Mouse (Mus musculus): ENCODE results near the gene Rgl2. TPM values are rescaled to one million over a fixed set of nuclear protein-coding genes. Genes with fewer than 3 reads are reported as not detected.
A peak's percentile ranks its signal among the peaks of the same experiment; 100 is the strongest.

The Rgl2 gene
- total RNA-seq, 1 experiment from 2014 or later = 71.4 TPM

GRCm38 (mm10) chr17:33918293-33919203 lies 10.8 kb upstream of the Rgl2 start:
- ATAC-seq (replicated peaks; ENCODE audit: insufficient number of reproducible peaks, low FRiP score, low TSS enrichment, poor library complexity, severe bottlenecking) = no peak

DNA sequence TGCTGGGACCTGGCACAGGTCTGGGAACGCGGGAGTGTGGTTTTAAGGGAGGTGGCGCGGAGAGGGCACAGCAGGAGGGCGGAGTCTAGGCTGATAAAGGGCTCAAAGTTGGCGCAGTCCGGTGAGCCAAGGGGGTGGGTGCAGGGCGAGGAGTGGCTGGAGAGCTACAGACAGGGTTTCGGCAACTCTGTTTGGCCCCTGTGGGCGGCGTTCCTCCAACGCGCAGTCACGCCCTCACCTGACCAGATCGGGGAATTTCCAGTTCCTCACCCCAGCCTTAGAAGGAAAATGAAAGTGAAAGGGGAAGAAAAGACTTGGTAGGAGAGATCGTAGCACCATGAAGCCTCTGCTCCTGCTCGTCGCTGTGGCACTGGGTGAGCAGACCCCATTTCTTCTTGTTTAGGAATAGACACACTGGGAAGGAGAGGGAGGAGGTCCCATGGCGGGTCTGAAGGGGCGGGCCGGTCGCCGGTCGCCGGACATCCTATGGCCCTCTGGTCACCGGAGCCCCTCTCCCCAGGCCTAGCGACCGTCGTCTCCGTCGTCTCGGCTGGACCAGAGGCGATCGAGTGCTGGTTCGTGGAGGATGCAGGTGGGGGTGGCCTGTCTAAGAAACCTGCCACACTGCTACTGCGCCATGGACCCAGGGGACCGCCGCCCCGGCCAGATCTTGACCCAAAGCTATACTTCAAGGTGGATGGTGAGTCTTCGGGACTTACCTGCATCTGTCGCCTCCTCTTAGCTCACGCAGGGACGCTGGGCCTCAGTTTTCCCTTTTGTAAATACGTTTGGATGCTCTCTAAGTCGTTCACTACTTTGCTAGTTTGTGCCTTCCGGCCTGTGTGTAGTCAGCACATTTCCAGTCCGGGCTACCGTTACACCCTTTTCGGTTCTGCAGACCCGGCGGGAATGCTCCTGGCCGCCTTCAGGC lies 9.7 kb upstream of the Rgl2 start:
- peak; percentile 57 for ATAC-seq (replicated peaks; ENCODE audit: insufficient number of reproducible peaks, low FRiP score, low TSS enrichment, poor library complexity, severe bottlenecking)

GRCm38 (mm10) chr17:33920282-33921097 lies 8.9 kb upstream of the Rgl2 start:
- peak; percentile 40 for ATAC-seq (replicated peaks; ENCODE audit: insufficient number of reproducible peaks, low FRiP score, low TSS enrichment, poor library complexity, severe bottlenecking)

DNA sequence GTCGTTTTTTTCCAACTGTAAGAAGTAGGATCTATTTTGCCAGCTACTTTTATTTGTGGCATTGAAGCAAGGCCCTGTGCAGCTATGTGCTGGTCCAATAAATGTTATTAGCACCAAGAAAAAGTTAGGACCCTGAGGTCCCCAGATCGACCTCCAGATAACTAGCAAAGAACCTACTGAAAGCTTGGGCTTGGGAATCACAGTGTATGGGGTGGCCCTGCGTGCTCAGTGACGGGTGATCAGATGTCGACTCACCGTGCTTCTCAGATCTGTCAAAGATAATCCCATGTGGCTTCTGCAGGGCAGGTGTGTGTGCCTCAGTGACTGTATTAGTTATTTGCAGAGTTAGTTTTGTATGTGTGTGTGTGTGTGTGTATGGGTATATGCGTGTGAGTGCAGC lies 8.0 kb upstream of the Rgl2 start:
- no peak for ATAC-seq (replicated peaks; ENCODE audit: insufficient number of reproducible peaks, low FRiP score, low TSS enrichment, poor library complexity, severe bottlenecking)

GRCm38 (mm10) chr17:33924577-33925283 lies 4.6 kb upstream of the Rgl2 start:
- ATAC-seq (replicated peaks; ENCODE audit: insufficient number of reproducible peaks, low FRiP score, low TSS enrichment, poor library complexity, severe bottlenecking) = no peak

GRCm38 (mm10) chr17:33925406-33926116 lies 3.8 kb upstream of the Rgl2 start:
- no peak for ATAC-seq (replicated peaks; ENCODE audit: insufficient number of reproducible peaks, low FRiP score, low TSS enrichment, poor library complexity, severe bottlenecking)

DNA sequence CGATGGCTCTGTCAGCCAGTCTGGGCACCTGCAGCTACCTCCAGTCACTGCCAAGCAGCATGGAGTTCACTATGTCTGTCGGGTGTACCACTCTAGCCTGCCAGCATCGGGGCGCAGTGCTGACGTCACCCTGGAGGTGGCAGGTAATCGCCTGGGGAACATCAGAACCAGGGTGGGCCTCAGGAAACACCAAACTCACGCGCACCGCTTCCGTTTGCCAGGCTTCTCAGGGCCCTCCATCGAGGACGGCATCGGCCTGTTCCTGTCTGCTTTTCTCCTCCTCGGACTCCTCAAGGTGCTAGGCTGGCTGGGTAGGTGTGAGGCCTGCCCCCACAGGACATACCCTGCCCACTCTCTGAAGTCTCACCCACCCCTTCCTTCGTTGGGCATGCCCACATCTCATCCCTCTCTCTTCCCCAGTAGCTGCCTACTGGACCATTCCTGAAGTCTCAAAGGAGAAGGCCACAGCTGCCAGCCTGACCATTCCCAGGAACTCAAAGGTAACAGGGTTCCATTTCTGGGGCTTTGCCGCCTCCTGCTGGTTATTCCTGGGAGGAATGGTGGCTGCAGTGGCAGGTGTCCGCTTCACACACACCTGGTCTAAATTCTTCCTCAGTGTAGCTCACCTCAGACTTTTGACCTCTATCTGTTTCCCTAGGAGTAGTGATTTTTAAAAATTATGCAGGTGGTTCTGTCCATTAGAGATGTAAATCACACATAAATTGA lies 3.0 kb upstream of the Rgl2 start:
- ATAC-seq (replicated peaks; ENCODE audit: insufficient number of reproducible peaks, low FRiP score, low TSS enrichment, poor library complexity, severe bottlenecking) = no peak

DNA sequence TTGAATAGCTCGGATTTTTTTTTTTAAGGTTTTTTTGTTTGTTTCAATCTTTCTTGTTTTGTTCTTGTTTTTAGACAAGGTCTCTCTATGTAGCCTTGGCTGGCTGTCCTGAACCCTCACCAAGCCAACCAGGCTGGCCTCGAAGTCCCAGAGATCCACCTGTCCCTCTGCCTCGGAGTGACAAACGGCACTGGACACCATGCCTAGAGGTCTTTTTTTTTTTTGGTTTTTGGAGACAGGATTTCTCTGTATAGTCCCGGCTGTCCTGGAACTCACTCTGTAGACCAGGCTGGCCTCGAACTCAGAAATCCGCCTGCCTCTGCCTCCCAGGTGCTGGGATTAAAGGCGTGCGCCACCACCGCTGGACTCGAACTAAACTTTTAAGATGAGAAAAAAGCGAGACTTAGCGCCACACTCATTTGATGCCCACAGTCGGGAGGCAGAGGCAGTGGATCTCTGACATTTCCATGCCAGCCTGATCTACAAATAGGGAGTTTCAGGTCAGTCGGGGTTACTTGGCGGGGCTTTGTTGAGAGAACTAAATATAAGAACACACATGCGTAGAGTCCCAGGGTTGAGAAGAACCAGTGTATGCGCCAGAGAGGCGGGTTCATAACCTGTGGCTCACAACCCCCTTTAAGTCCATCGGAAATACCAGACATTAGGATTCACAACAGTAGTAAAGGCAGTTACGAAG lies 944 bp upstream of the Rgl2 start:
- ATAC-seq (replicated peaks; ENCODE audit: insufficient number of reproducible peaks, low FRiP score, low TSS enrichment, poor library complexity, severe bottlenecking) = no peak

GRCm38 (mm10) chr17:33930280-33931158 lies 1.2 kb downstream of the Rgl2 start:
- peak; percentile 19; the same call in 1 of the 2 replicates for ATAC-seq (replicated peaks; ENCODE audit: insufficient number of reproducible peaks, low FRiP score, low TSS enrichment, poor library complexity, severe bottlenecking)

- no peak for ATAC-seq (replicated peaks; ENCODE audit: insufficient number of reproducible peaks, low FRiP score, low TSS enrichment, poor library complexity, severe bottlenecking)
Observed at GRCm38 (mm10) chr17:33931159-33931866, 2.0 kb downstream of the Rgl2 start.

DNA sequence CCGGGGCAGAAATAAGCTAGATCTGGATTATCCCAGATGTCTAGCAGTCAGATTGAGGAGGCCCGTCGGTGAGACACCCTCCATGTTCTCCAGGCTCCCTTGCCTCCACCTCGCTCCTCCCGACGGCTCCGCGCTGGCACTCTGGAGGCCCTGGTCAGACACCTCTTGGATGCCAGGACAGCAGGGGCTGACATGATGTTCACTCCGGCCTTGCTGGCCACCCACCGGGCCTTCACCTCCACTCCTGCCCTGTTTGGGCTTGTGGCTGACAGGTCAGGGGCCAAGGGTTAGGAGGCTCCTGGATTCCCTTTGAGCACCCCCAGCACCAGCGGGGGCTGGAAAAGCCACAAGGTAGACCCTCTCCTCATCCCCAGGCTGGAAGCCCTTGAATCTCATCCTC lies 2.6 kb downstream of the Rgl2 start:
- no peak for ATAC-seq (replicated peaks; ENCODE audit: insufficient number of reproducible peaks, low FRiP score, low TSS enrichment, poor library complexity, severe bottlenecking)

DNA sequence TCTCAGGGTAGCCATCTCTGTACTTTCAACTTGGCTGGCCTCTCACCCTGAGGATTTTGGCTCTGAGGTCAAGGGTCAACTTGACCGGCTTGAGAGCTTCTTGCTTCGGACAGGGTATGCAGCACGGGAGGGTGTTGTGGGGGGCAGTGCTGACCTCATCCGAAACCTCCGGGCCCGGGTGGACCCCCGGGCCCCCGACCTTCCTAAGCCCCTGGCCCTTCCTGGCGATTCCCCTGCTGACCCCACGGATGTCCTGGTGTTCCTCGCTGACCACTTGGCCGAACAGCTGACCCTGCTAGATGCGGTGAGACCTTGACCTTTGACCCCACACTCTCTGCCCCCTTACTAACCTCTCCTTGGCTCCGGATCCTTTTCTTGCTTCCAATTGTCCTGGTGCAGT lies 3.1 kb downstream of the Rgl2 start:
- ATAC-seq (replicated peaks; ENCODE audit: insufficient number of reproducible peaks, low FRiP score, low TSS enrichment, poor library complexity, severe bottlenecking) = no peak

DNA sequence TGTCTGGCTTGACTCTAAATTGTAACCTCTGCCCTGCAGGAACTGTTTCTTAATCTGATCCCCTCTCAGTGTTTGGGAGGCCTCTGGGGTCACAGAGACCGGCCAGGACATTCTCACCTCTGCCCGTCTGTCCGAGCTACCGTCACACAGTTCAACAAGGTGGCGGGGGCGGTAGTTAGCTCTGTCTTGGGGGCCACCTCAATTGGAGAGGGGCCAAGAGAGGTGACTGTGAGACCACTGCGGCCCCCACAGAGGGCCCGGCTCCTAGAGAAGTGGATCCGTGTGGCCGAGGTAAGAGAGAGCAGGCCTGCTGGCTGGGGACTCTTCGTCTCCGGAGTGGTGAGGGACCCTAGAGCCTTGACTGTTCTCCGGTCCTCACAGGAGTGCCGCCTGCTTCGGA lies 3.6 kb downstream of the Rgl2 start:
- no peak for ATAC-seq (replicated peaks; ENCODE audit: insufficient number of reproducible peaks, low FRiP score, low TSS enrichment, poor library complexity, severe bottlenecking)

- no peak for ATAC-seq (replicated peaks; ENCODE audit: insufficient number of reproducible peaks, low FRiP score, low TSS enrichment, poor library complexity, severe bottlenecking)
Observed at GRCm38 (mm10) chr17:33935422-33936055, 6.2 kb downstream of the Rgl2 start.

- no peak for ATAC-seq (replicated peaks; ENCODE audit: insufficient number of reproducible peaks, low FRiP score, low TSS enrichment, poor library complexity, severe bottlenecking)
Observed at GRCm38 (mm10) chr17:33936993-33937392, 7.7 kb downstream of the Rgl2 start.
